Mouse (Mus musculus) CH12F3 (cell line): ENCODE data around the gene Xpo1.

Source experiments
- in situ Hi-C: fragments of 300-500 bp; cut with MboI; formaldehyde crosslinking; loops from 2 replicates; pipeline ENCODE4 v1.14.3; 2020; ENCODE audit warnings: low sequenced_read_pairs

Xpo1 gene

GRCm38 (mm10) chr11:23255427-23256193 is at the start of gene Xpo1:
Xpo1 (plus strand) TSS chr11:23256041.
- in situ Hi-C loops = loop anchor here (25.0 kb wide), 1 partner anchor 618 kb away; no protein-coding TSS in a partner anchor

- in situ Hi-C loops = no loop called here
Observed at GRCm38 (mm10) chr11:23209717-23210116, 46.1 kb upstream of the Xpo1 start.

GRCm38 (mm10) chr11:23210590-23211510 is 45.0 kb upstream of the Xpo1 start:
- in situ Hi-C loops = no loop called here

- in situ Hi-C loops = no loop called here
Observed at GRCm38 (mm10) chr11:23217430-23217829, 38.4 kb upstream of the Xpo1 start.

GRCm38 (mm10) chr11:23236015-23236414 is 19.8 kb upstream of the Xpo1 start:
- in situ Hi-C loops = no loop called here

- in situ Hi-C loops = loop anchor here (25.0 kb wide), 1 partner anchor 617 kb away; no protein-coding TSS in a partner anchor
Observed at GRCm38 (mm10) chr11:23253931-23254330, 1.9 kb upstream of the Xpo1 start.

- in situ Hi-C loops = loop anchor here (25.0 kb wide), 1 partner anchor 617 kb away; no protein-coding TSS in a partner anchor
Observed at GRCm38 (mm10) chr11:23254548-23254947, 1.3 kb upstream of the Xpo1 start.

GRCm38 (mm10) chr11:23255053-23255426 is 801 bp upstream of the Xpo1 start:
- in situ Hi-C loops = loop anchor here (25.0 kb wide), 1 partner anchor 618 kb away; no protein-coding TSS in a partner anchor

GRCm38 (mm10) chr11:23256194-23256802 is 457 bp downstream of the Xpo1 start:
- in situ Hi-C loops = loop anchor here (25.0 kb wide), 1 partner anchor 619 kb away; no protein-coding TSS in a partner anchor

GRCm38 (mm10) chr11:23256803-23257704 is 1.2 kb downstream of the Xpo1 start:
- in situ Hi-C loops = loop anchor here (25.0 kb wide), 1 partner anchor 620 kb away; no protein-coding TSS in a partner anchor

- in situ Hi-C loops = loop anchor here (25.0 kb wide), 1 partner anchor 622 kb away; no protein-coding TSS in a partner anchor
Observed at GRCm38 (mm10) chr11:23259073-23259472, 3.2 kb downstream of the Xpo1 start.

GRCm38 (mm10) chr11:23259481-23259880 is 3.6 kb downstream of the Xpo1 start:
- in situ Hi-C loops = loop anchor here (25.0 kb wide), 1 partner anchor 622 kb away; no protein-coding TSS in a partner anchor

GRCm38 (mm10) chr11:23260186-23260585 is 4.3 kb downstream of the Xpo1 start:
- in situ Hi-C loops = loop anchor here (25.0 kb wide), 1 partner anchor 623 kb away; no protein-coding TSS in a partner anchor

GRCm38 (mm10) chr11:23261490-23261889 is 5.6 kb downstream of the Xpo1 start:
- in situ Hi-C loops = loop anchor here (25.0 kb wide), 1 partner anchor 624 kb away; no protein-coding TSS in a partner anchor

- in situ Hi-C loops = loop anchor here (25.0 kb wide), 1 partner anchor 628 kb away; no protein-coding TSS in a partner anchor
Observed at GRCm38 (mm10) chr11:23264949-23265348, 9.1 kb downstream of the Xpo1 start.

- in situ Hi-C loops = loop anchor here (5.0 to 25.0 kb wide), 3 partner anchors 120 to 635 kb away; partner anchors contain the start of gene Fam161a
Observed at GRCm38 (mm10) chr11:23271770-23272724, 16.2 kb downstream of the Xpo1 start.

- in situ Hi-C loops = no loop called here
Observed at GRCm38 (mm10) chr11:23275780-23276179, 19.9 kb downstream of the Xpo1 start.

- in situ Hi-C loops = no loop called here
Observed at GRCm38 (mm10) chr11:23284469-23284868, 28.6 kb downstream of the Xpo1 start.
